Mouse (Mus musculus) bone marrow macrophage, adult 2 months (primary cell): Measurements from ENCODE around the gene Rhoc. TPM values are rescaled to one million over a fixed set of nuclear protein-coding genes. Genes with fewer than 3 reads are reported as not detected.

ENCODE experiments used
- H3K27ac ChIP-seq: 2 replicates; pipeline ENCODE4 v1.5.1; 2012; ENCODE audit warnings: low read depth, low read length; ENCODE audit not compliant: insufficient read depth
- H3K4me1 ChIP-seq: 2 replicates; pipeline ENCODE4 v1.6.1; 2012; ENCODE audit warnings: low read length; ENCODE audit not compliant: control insufficient read depth, insufficient read depth
- H3K4me3 ChIP-seq: 2 replicates; pipeline ENCODE4 v1.5.1; 2012; ENCODE audit warnings: mild to moderate bottlenecking, low read length, moderate library complexity; ENCODE audit not compliant: insufficient read depth
- CTCF ChIP-seq: IDR thresholded peaks from 2 replicates; pipeline ENCODE4 v1.5.1; 2012; ENCODE audit warnings: low read depth, mild to moderate bottlenecking, low read length, moderate library complexity
- POLR2A ChIP-seq: IDR thresholded peaks from 2 replicates; pipeline ENCODE4 v1.6.1; 2012; ENCODE audit warnings: mild to moderate bottlenecking, low read depth, low read length, borderline replicate concordance
- polyA plus RNA-seq: library from polyadenylated mRNA; stranded (reverse); fragments of >200 nt; gene quantifications from 2 replicates; pipeline ENCODE4 v1.2.4, GENCODE M21; 2012; ENCODE audit not compliant: missing spikeins, insufficient read depth, insufficient read length

The Rhoc gene
- polyA plus RNA-seq, 1 experiment = 38.4 TPM

- no peak overlapping the region for H3K4me3 ChIP-seq
- no peak overlapping the region for H3K27ac ChIP-seq
- TF ChIP-seq CTCF = no peak
- no peak for TF ChIP-seq POLR2A
- H3K4me1 ChIP-seq = no peaks in the 10 kb centered on the region
Measured at GRCm38 (mm10) chr3:104835797-104836196, 47.6 kb downstream of the Rhoc start.

- H3K27ac ChIP-seq = no peak overlapping the region
- no peak overlapping the region for H3K4me3 ChIP-seq
- H3K4me1 ChIP-seq = no peaks in the 10 kb centered on the region
- no peak for TF ChIP-seq POLR2A
- TF ChIP-seq CTCF = no peak
Measured at GRCm38 (mm10) chr3:104841049-104841448, 52.9 kb downstream of the Rhoc start.

Other genes with a start within 250 kb of the Rhoc start
- 2.9 and 3.5 TPM in 2 replicates for gene Slc16a1, start 149.7 kb upstream of the Rhoc start, polyA plus RNA-seq
- 0.47 and 1.3 TPM in 2 replicates for gene Ppm1j, start 7.3 kb upstream of the Rhoc start, polyA plus RNA-seq
- 0.21 TPM in 1 of 2 replicates, not detected in the other for gene Fam19a3, start 6.5 kb upstream of the Rhoc start, polyA plus RNA-seq
- 23.4 and 25.1 TPM in 2 replicates for gene Mov10, start 30.2 kb downstream of the Rhoc start, polyA plus RNA-seq
- gene St7l, start 75.6 kb downstream of the Rhoc start, polyA plus RNA-seq = 17.2 and 22.9 TPM in 2 replicates
- 149 and 173 TPM in 2 replicates for gene Capza1, start 76.1 kb downstream of the Rhoc start, polyA plus RNA-seq
- not detected in 2 replicates for gene Wnt2b, start 173.5 kb downstream of the Rhoc start, polyA plus RNA-seq